7 mouse cellular contexts compared by ENCODE assay signal in the genomic region with DNA sequence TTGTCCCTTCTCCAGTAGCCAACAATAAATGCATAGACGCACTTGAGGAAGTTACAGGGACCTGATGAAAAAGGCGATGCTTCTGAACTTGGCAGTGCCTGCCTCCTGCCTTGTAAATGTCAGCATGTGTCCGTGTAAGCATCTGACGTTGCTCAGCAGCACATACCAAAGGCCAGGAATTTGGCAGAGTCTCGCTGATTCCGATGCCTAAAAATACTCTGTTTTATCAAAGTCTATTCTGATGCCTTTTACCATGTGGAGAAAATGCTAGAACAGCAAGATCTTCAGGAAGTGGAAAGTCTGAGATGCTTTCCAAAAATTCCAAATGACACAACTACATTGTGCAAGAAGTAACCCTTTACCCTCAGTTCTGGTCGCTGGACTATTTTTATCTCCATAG.
A peak's percentile ranks its signal among the peaks of the same experiment; 100 is the strongest.
DNase-seq lines count a peak whose midpoint lies in the region; ATAC-seq and TF ChIP-seq lines count a peak whose summit lies in the region.

No protein-coding gene starts in this region.

- H3K4me1 ChIP-seq in midbrain, postnatal 0 days (ENCODE audit: insufficient read depth, low read length) = no peaks in the 10 kb centered on the region
- 0 out of 2 replicates have a peak, but pooled peaks cover 5% of the 10 kb centered on the region for H3K4me1 ChIP-seq in midbrain, embryonic 13.5 days (replicated peaks)
- peaks cover 4% of the 10 kb centered on the region for H3K4me1 ChIP-seq in cerebellum, adult 2 months (ENCODE audit: control insufficient read depth, insufficient read depth, low read length)

- peak; percentile 75 for DNase-seq in midbrain, postnatal 0 days (ENCODE audit: low spot score)
- peak; percentile 46 to 82 for DNase-seq in cerebellum, adult 2 months
- DNase-seq in heart, adult 18-20 months = peak; percentile 83 to 93
- peak; percentile 66 to 77 for DNase-seq in kidney, postnatal 25 days
- peak; percentile 16 for DNase-seq in mesoderm, embryonic 11.5 days (ENCODE audit: low read depth, low spot score)
- no peak for DNase-seq in right cerebral cortex, postnatal 25 days

- H3K4me2 ChIP-seq in midbrain, postnatal 0 days (ENCODE audit: low read depth, low read length, poor library complexity, severe bottlenecking) = no peak overlapping the region
- H3K4me2 ChIP-seq in midbrain, embryonic 13.5 days (replicated peaks) = no peak overlapping the region

- H3K27me3 ChIP-seq in midbrain, postnatal 0 days (ENCODE audit: insufficient read depth, low read length) = no peaks in the 10 kb centered on the region
- no peaks in the 10 kb centered on the region for H3K27me3 ChIP-seq in midbrain, embryonic 13.5 days
- H3K27me3 ChIP-seq in cerebellum, adult 2 months (ENCODE audit: control insufficient read depth, insufficient read depth, low read length) = no peaks in the 10 kb centered on the region

- TF ChIP-seq CTCF in midbrain, postnatal 0 days (IDR thresholded peaks at IDR 0.05) = no peak
- no peak for TF ChIP-seq CTCF in cerebellum, adult 2 months (IDR thresholded peaks at IDR 0.05; ENCODE audit: borderline replicate concordance, insufficient read depth, low read depth, low read length)

- no peaks in the 10 kb centered on the region for H3K9me3 ChIP-seq in midbrain, postnatal 0 days (ENCODE audit: low read length)
- no peaks in the 10 kb centered on the region for H3K9me3 ChIP-seq in midbrain, embryonic 13.5 days

- TF ChIP-seq POLR2A in cerebellum, adult 2 months (IDR thresholded peaks at IDR 0.05; ENCODE audit: borderline replicate concordance, insufficient read depth, low read length) = no peak

- H3K36me3 ChIP-seq in midbrain, postnatal 0 days (ENCODE audit: insufficient read depth, low read length) = no peaks in the 10 kb centered on the region
- H3K36me3 ChIP-seq in midbrain, embryonic 13.5 days = no peaks in the 10 kb centered on the region

- H3K4me3 ChIP-seq in midbrain, postnatal 0 days (ENCODE audit: low read depth, low read length) = no peak overlapping the region
- no peak overlapping the region for H3K4me3 ChIP-seq in midbrain, embryonic 13.5 days (replicated peaks)
- H3K4me3 ChIP-seq in cerebellum, adult 2 months (replicated peaks; ENCODE audit: insufficient read depth, low read depth, low read length) = no peak overlapping the region

- H3K27ac ChIP-seq in midbrain, postnatal 0 days (ENCODE audit: low read depth, low read length) = no peak overlapping the region
- H3K27ac ChIP-seq in midbrain, embryonic 13.5 days = no peak overlapping the region
- H3K27ac ChIP-seq in cerebellum, adult 2 months (ENCODE audit: insufficient read depth, low read length) = no peak overlapping the region

- 46% methylated on average over 7 of the region's 7 CpGs for WGBS in midbrain, postnatal 0 days
- 61% methylated on average over 7 of the region's 7 CpGs for WGBS in midbrain, embryonic 13.5 days
- 6% methylated on average over 7 of the region's 7 CpGs for WGBS in cerebellum, adult 2 months

- H3K9ac ChIP-seq in midbrain, postnatal 0 days (replicated peaks; ENCODE audit: low read length, poor library complexity, severe bottlenecking) = no peak overlapping the region
- no peak overlapping the region for H3K9ac ChIP-seq in midbrain, embryonic 13.5 days (replicated peaks)

- ATAC-seq in midbrain, postnatal 0 days (ENCODE audit: low FRiP score) = no peak
- ATAC-seq in midbrain, embryonic 13.5 days = no peak
